Mouse (Mus musculus) bone marrow, adult 2 months (tissue): ENCODE results near the gene Tab1.

Experiments used
- CTCF ChIP-seq: fragments of 200-500 bp; IDR thresholded peaks from 2 replicates; pipeline ENCODE4 v1.5.1; 2011; ENCODE audit warnings: low read length, control low read depth; ENCODE audit not compliant: control insufficient read depth, insufficient read depth
- POLR2A ChIP-seq: fragments of 200-500 bp; IDR thresholded peaks from 2 replicates; pipeline ENCODE4 v1.6.1; 2011; ENCODE audit warnings: low read depth, mild to moderate bottlenecking, control low read depth, low read length, borderline replicate concordance; ENCODE audit not compliant: control insufficient read depth

DNA sequence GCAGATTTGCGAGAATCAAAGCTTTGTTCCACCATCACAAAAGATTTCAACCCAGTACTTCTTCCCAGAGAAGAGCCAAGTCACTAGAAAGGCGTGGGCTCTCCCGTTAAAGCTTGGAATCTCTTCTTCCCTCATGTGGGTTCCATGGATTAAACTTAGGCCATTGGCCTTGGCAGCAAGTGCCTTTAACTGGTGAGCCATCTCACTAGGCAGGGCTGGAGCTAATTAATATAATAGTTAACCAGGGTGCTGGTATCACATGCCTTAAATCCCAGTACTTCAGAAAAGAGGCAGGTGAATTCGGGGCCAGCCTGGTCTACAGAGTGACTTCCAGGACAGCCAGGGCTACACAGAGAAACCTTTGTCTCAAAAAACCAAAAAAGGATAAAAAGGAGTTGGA is 8.3 kb upstream of the Tab1 start:
- TF ChIP-seq CTCF (no peak), POLR2A (no peak)
